Comparison of ENCODE assay signal across 8 mouse cellular contexts in the genomic region with DNA sequence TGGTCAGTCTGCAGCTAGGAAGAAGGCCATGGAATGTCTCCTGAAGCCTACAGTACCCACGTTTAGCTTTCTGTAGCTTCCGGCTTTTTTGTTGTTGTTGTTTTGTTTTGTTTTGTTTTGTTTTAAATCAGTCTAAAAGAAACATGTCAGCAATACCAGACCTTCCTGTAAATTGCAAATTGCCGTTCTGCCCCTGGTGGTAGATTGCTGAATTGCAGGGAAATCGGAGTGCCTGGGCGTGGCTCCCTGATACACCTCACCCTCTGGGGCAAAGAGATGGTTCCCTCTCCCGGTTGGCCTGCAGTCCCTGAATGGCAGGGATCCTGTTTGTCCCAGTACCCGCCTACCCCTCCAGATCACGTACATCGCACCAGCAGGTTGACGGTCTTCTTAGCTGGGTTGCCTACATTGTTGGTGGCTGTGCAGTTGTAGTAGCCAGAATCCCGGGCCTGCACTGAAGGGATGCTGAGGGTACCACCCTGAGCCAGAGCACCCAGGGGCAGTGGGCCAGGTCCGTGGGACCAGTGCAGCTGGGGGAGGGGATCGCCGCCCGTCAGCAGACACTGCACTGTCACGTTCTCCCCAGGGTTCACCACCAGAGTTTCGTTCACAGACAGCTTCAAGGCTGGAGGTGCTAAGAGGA.
DNase-seq lines count a peak whose midpoint lies in the region; ATAC-seq and TF ChIP-seq lines count a peak whose summit lies in the region.

No protein-coding gene starts in this region.

- no peaks in the 10 kb centered on the region; the same call in 1 of the 2 replicates for H3K36me3 ChIP-seq in ES-E14 (ENCODE audit: control insufficient read depth, insufficient read depth, low read length, poor library complexity, severe bottlenecking)
- no peaks in the 10 kb centered on the region for H3K36me3 ChIP-seq in liver, embryonic 15.5 days (replicated peaks)

- no peak overlapping the region for H3K9ac ChIP-seq in ES-E14 (ENCODE audit: insufficient read depth, low read depth, low read length, poor library complexity, severe bottlenecking)
- no peak overlapping the region for H3K9ac ChIP-seq in liver, embryonic 15.5 days

- no peak for TF ChIP-seq POLR2A in olfactory bulb, adult 2 months (IDR thresholded peaks at IDR 0.05; ENCODE audit: insufficient read depth, low read depth, low read length)

- in situ Hi-C loops in ES-E14 (cut with MboI; ENCODE audit: low sequenced_read_pairs in 2 of 2, unreplicated experiment in 2 of 2) = no loop called here

- 32% methylated on average over 17 of the region's 17 CpGs for WGBS in liver, embryonic 15.5 days (ENCODE audit: insufficient replicate concordance)
- 43% methylated on average over 17 of the region's 17 CpGs for WGBS in olfactory bulb, adult 2 months

- peak overlapping the region; percentile 27 to 30; a peak in 3 of 4 replicates for H3K4me3 ChIP-seq in ES-E14 (ENCODE audit: insufficient read depth in 1 of 2, low read depth in 1 of 2, low read length in 2 of 2, poor library complexity in 1 of 2, severe bottlenecking in 1 of 2)
- no peak overlapping the region for H3K4me3 ChIP-seq in liver, embryonic 15.5 days (replicated peaks)
- H3K4me3 ChIP-seq in olfactory bulb, adult 2 months (ENCODE audit: insufficient read depth, low read depth, low read length) = no peak overlapping the region

- no peaks in the 10 kb centered on the region for H3K9me3 ChIP-seq in ES-E14 (ENCODE audit: control insufficient read depth, insufficient read depth, low read depth, low read length)
- no peaks in the 10 kb centered on the region for H3K9me3 ChIP-seq in liver, embryonic 15.5 days (replicated peaks)

- 0 out of 2 replicates have a peak overlapping the region, but pooled peaks have one; percentile 13 for H3K4me2 ChIP-seq in liver, embryonic 15.5 days

- peak; percentile 77 for DNase-seq in 3T3-L1 (ENCODE audit: low read depth, low spot score)
- peak; percentile 80 for DNase-seq in ES-E14 (ENCODE audit: low read depth, low spot score)
- DNase-seq in cerebellum, adult 8-10 months = peak; percentile 83
- peak; percentile 42 to 44 for DNase-seq in gastrocnemius, adult 8-10 months (ENCODE audit: low spot score in 2 of 2)
- DNase-seq in kidney, postnatal 14 days = peak; percentile 67
- peak; percentile 67 for DNase-seq in thymus, postnatal 0 days (ENCODE audit: low spot score)

- peak; percentile 62; the same call in 1 of the 2 replicates for TF ChIP-seq CTCF in olfactory bulb, adult 2 months (IDR thresholded peaks at IDR 0.05; ENCODE audit: insufficient read depth, low read depth, low read length)

- peaks cover 19 to 24% of the 10 kb centered on the region in 2 experiments; a peak in 2 of 4 replicates for H3K4me1 ChIP-seq in ES-E14 (ENCODE audit: control insufficient read depth in 2 of 2, insufficient read depth in 2 of 2, low read length in 2 of 2, poor library complexity in 1 of 2)
- H3K4me1 ChIP-seq in liver, embryonic 15.5 days (replicated peaks) = peaks cover 45% of the 10 kb centered on the region
- H3K4me1 ChIP-seq in olfactory bulb, adult 2 months (ENCODE audit: control insufficient read depth, insufficient read depth, low read length) = no peaks in the 10 kb centered on the region

- H3K27me3 ChIP-seq in liver, embryonic 15.5 days = no peaks in the 10 kb centered on the region

- peak; percentile 54 for ATAC-seq in liver, embryonic 15.5 days (ENCODE audit: insufficient read depth)

- H3K27ac ChIP-seq in ES-E14 (ENCODE audit: insufficient read depth, low read depth, low read length, poor library complexity, severe bottlenecking) = no peak overlapping the region
- no peak overlapping the region for H3K27ac ChIP-seq in liver, embryonic 15.5 days (replicated peaks)
- H3K27ac ChIP-seq in olfactory bulb, adult 2 months (ENCODE audit: insufficient read depth, low read depth, low read length) = no peak overlapping the region

TF ChIP-seq in ES-E14, 5 proteins besides CTCF, POLR2A, EP300 and RAD21:
- TF ChIP-seq ZC3H11A (IDR thresholded peaks at IDR 0.05; ENCODE audit: borderline replicate concordance, low read depth, low read length) (no peak), MAFK (IDR thresholded peaks at IDR 0.05; ENCODE audit: insufficient read depth, low read depth, low read length) (peak; percentile 67)

Comparison
In these comparisons a context has a peak if more than half of its experiments do, and no peak if none do; other contexts are left out.
1. H3K4me3 ChIP-seq: peak in ES-E14 (2 of 2); none in liver, embryonic 15.5 days (single experiment) and olfactory bulb, adult 2 months (single experiment).
2. Peak in every context shown above with its lines, with median percentiles within 50 percentile points of each other: DNase-seq.